Mouse (Mus musculus): ENCODE data around the gene Ripor3.
"Not testable (repeated sequence)": the region's sequence is repeated elsewhere in the genome, so short reads cannot be mapped to it uniquely, and the experiment has no call there.

Ripor3 gene

DNA sequence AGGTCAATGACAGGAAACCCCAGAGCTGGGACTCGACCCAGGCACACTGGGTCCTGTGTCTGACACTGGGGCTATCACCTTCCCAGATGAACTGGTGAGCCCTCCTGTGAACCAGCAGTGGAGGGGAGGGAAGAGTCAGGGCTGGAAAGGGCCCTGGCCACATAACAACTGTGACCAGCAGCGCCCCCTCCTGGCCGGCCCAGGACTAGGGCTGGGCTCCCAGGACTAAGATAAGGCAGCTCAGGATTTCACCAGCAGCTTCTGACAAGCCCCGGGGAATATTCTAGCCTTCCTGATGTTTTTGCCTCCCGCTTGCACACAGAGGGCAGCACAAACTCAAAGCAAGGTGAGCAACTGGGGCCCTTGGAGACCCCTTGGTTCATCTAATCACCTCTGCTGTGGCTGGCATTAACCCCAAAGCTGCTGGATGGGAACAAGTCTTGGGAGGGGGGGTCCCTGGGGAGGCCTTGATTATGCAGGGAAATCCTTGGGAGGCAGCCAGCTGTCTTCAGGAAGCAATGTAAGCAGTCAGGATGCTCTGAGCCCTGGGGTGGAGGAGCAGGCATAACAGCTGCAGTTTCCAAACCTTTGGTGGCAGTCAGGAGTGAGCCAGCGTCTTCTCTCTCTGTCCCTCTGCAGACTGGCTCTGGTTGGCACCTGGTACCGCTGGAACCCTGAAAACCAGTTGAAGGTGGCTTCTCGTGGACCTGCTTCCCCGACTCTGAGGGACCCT is at the start of gene Ripor3:
Ripor3 (minus strand) TSS at position 683 of the 733 bp plus-strand sequence.
- peak; percentile 77 for DNase-seq (ENCODE audit: low read depth)

DNA sequence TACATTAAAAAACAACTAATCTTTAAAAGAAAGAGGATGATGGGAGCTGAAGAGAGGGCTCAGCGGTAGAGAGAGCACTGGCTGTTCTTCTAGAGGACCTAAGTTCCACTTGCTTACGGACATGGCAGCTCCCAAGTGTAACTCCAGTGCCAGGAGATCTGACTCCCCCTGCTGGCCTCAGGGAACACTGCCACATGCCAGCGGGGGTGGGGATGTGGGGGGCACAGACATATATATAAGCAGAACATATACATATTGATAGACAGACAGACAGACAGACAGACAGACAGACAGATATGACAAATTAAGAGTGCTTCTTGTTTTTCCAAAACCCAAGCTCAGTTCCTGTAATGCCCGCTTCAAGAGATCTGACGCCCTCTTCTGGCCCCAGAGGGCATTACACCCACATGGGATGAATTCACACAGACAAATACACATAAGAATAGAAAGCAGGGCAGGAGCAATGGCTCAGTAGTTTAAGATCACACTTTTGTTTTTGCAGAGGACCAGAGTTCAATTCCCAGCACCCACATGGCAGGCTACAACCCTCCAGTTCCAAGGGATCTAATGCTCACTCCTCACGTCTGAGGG is 48.9 kb upstream of the Ripor3 start:
- peak; percentile 39 for DNase-seq (ENCODE audit: low read depth)

DNA sequence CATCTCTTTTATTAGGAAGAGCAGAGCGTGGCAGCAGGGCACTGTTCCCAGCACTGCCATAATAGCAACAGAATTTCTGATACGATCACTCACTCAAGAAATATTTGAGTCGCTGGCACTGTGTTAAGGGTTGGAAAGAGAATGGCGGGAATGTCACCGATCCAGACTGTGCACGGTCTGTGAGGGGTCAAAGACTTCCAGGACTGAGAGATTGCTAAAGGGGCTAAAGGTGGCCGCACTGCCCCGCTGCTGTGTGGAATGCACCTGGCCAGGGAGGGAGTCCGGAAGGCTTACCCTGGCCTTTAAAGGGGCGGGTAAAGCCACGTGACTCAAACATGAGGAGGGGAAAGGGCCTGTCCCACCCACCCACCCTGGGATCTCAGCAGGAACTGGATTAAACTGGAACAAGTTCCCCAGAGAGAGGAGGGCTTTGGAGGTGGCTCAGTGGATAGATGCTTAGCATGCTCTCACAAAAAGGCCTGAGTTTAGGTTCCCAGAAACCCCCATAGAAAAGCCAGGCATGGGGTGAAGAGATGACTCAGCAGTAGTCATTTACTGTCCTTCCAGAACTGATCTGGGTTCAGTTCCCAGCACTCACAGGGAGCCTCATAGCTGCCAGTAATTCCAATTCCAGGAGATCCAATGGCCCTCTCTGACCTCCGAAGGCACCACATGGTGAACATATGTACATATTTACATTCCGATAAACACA is 48.2 kb upstream of the Ripor3 start:
- DNase-seq (ENCODE audit: low read depth): no peak

DNA sequence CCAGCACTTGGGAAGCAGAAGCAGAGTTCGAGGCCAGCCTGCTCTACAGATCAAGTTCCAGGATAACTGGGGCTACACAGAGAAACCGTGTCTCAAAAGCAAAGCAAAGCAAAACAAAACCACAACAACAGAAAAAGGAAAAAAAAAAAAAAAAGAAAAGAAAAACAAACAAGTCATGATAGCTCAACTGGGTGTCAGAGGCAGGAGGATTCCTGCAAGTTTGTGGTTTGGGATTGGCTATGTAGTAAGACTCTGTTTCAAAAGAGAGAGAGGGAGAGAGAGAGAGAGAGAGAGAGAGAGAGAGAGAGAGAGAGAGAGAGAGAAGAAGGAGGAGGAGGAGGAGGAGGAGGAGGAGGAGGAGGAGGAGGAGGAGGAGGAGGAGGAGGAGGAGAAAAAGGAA is 47.5 kb upstream of the Ripor3 start:
- DNase-seq (ENCODE audit: low read depth): not testable (repeated sequence)

DNA sequence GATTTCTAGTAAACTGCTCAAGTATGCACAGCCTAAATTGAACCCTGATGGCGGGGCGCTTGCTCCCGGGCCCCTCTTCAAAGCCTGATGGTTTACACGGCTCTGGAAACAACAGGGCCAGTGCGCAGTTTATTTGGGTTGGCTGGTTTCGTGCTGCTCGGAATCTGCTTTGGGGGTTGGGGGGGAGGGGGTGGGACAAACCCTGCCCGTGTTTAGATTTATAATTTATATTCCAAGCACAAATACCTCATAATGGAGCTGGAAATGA is 46.2 kb upstream of the Ripor3 start:
- no peak for DNase-seq (ENCODE audit: low read depth)

DNA sequence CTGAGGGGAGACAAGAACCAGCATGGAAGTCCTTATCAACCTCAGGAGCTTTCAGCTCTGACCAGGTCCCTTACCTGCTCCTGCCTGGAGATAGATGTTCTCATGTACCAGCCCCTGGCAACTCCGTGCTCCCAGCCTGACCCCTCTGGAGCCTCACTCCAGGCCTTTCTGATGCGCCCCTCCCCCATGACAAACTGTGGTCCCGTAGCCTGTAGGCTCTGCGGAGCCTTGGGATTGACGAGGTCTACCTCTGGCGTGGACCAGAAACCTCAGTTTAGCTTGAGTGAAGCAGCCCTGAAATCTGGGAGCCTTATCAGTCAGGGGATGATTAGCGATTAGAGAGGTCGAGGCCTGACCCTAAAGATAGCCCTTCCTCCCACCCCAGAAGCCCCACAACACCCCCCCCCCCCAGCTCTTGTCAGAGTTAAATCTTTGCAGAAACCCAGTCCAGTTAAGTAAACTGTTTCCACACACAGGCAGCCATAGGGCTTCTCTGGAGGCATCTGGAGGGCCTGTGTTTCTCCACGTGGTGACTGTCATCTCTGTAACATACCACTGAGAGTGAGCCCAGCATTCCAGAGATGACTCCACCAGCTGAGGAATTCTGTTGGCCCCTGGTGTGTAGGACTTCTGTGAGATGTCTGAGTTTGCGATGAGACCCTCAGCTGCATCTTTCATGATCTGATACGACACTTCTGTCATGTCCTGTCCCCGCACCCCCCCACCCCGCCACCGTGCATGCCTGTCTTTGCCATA is 45.7 kb upstream of the Ripor3 start:
- no peak for DNase-seq (ENCODE audit: low read depth)

DNA sequence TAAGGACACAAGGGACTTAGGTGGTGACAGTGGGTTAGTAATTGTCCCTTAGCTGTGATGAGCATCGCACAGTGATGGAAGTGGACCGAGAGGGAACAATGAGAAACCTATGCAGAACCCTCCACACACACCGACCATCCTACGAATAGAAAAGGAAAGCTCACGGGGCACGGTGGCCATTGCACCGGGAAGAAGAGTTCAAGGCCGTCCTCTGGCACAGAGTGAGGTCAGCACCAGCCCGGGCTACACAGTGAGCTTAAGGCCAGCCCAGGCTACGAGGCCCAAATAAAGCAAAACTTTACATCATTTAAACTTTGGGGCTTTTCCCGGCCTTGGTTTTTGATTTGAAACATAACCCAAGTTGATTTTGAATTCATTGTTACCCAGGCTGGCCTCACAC is 43.7 kb upstream of the Ripor3 start:
- no peak for DNase-seq (ENCODE audit: low read depth)

DNA sequence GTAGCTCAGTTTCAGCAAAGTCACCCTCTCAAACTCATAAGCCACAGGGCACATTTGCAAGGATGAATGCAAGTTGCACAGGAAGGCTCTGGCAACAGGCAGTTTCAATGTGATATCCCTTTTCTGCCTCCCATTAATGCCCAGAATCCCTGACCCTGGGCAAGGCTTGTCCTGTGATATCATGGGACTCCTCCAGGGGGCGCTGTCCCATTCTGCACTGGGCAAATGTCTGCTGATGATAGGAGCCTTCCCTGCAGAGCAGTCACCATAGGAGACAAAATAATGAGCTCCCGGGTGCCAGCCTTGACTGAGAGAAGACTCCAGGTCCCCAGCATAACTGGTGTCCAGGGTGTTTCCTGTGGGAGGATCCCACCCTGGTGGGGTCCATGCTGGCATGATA is 42.3 kb upstream of the Ripor3 start:
- DNase-seq (ENCODE audit: low read depth): peak; percentile 45

DNA sequence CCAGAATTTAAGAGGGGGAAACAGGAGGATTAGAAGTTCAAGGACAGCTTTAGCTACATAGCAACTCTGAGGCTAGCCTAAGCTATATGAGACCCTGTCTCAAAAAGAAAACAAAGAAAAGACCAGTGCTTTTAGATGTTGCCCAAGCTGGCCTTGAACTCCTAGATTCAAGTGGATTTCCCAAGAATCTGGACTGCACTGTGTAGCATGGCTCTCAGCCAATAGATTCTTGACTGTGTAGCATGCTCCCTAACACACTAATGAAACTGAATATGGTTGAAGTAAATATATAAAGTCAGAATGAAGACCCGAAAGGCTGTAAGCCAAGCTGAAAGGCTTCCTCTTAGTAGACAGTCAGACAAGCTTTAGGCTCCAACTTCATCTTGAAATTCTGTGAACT is 41.7 kb upstream of the Ripor3 start:
- DNase-seq (ENCODE audit: low read depth): no peak

DNA sequence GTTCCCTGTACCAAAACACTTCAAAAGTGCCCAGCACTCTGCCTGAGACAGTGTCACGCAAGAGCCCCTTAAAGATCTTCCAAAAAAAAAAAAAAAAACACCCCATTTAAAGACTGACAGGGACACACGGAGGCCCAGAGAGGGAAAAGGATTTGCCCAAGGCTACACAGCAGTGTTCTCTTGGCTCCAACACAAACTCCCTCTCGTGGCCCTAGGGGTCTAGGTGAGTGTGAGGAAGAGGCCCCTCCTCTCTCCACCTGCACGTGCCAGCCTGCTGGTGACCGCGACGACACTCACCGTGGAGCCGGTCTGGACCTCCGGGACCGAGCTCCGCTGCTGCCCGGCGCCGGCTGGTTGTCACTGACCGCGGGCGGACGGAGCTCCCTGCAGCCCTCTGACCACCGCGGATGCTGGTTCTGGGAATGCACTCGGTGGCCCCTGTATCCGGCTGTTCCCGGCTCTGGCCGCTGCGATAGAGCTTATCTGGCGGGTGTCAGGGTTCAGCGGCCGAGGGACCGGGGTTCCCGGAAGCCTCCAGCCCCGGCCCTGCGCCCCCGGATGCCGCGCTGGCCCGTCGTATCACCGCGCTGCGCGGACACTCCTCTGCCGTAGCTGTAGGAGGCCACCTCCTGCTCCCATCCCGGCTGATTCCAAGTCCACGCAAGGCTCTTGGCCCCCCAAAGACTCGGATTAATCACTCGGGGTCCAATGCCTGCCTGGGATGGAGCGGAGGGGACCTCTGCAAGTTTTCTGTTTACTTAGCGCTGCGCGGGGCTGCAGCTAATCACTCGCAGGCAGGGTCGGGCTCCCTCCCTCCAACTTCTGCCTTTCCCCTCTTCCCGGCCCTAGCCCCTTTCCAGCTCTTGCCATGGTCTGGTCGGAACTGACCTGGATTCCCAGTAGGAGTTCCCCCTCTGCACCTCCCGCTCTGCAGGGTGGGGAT is 39.9 kb upstream of the Ripor3 start:
- DNase-seq (ENCODE audit: low read depth): peak; percentile 88

DNA sequence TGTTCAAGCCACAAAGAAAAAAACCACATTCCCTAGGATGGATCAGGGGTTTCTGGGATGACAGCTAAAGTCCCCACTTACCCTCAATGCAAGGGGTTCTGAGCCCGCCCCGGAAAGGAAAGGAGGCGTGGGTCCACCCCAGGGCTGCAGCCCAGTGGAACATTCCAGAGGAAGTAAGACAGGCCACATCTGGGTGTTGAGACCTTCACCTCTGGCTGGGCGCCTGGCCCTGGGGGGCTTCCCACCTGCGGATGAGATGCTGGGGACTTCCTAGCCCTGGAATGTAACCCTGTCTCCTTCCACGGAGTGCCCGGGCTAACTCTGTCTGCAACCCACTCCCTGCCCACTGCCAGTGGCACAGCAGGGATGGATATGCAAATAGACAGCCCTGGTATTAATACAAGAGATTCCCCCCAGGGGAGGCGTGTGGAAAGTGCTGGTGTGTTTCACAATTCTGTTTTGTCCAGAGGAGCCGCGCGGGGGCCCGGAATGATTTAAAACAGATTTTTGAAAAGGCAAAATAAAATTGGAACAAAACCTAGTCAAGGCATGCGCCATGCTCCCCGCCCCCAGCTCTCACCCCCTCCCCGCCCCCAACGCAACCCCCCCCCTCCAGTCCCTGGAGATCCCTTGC is 38.7 kb upstream of the Ripor3 start:
- peak; percentile 49 for DNase-seq (ENCODE audit: low read depth)

DNA sequence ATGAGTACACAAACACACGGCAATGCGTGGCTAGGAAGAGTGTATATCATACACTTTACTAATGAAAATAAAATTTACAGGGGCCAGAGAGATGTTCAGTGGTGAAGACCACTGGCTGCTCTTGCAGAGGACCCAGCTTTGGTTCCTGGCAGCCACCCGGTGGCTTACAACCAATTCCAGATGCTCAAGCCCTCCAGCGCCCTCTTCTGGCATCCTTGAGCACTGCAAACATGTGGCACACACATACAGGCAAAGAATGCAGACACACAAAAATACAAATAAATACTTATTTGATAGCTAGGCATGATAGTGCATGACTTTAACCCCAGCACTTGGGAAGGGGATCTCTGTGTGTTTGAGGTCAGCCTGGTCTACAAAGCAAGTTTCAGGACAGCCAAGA is 36.0 kb upstream of the Ripor3 start:
- no peak for DNase-seq (ENCODE audit: low read depth)

DNA sequence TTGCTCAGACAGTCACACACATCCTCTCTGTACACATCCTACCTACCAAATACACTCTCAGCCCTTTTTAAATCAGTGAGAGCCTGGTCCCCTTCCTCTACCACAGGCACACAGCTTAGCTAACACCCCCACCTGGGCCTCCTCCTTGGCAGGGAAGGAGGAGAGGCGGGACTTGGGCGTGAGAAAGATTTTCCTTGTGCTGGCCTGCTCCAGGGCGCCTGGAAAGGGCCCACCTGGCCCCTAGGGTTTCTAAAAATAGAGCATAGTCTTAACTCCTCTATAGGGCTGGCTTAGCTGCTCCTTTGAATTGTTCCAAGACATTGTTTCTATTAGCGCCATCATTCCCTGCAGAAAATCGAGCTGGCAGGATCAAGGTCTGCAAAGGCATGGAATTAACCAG is 35.4 kb upstream of the Ripor3 start:
- no peak for DNase-seq (ENCODE audit: low read depth)

DNA sequence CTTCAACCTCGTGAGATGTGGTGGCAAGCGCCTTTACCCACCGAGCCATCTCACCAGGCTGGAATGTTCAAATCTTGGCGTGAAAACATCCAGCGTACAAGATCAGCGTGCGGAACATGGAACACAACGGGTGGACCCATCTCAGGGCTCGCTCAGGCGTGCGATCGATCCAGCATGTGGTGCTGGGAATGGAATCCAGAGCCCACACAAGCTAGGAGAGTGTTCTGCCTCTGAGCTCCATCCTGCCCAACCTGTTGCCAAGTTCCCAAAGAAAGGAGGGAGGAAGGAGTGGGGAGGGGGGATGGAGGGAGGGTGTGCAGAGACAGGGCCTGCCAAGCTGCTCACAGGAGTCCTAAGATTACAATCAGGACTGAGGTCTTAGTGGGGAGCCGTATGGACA is 34.9 kb upstream of the Ripor3 start:
- no peak for DNase-seq (ENCODE audit: low read depth)

DNA sequence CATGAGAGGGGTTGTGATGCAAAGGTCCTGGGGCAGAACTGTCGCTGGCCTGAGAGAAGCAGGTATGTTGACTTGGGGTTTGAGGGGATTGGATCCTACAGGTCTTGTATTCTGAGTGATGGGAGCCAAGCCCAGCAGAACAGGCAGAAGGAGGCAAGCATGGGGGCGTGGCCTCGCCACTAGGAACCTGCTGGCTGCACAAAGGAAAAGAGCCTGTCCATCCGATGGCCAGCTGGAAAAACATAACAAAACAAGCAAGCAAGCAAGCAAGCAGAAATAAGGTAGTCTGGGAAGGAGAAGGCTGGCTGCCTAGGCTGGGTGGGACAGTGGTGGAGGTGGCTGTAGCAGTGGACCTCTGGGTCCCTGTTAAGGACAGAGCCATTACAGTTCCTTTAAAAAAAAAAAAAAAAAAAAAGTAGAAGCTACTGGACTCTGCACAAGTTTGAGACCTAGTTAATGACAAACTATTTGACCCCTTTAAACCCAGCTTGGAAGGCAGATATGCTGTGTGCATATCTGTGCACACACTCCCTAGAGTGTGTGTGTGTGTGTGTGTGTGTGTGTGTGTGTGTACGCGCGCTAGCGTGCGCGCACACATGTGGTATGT is 34.4 kb upstream of the Ripor3 start:
- DNase-seq (ENCODE audit: low read depth): no peak

DNA sequence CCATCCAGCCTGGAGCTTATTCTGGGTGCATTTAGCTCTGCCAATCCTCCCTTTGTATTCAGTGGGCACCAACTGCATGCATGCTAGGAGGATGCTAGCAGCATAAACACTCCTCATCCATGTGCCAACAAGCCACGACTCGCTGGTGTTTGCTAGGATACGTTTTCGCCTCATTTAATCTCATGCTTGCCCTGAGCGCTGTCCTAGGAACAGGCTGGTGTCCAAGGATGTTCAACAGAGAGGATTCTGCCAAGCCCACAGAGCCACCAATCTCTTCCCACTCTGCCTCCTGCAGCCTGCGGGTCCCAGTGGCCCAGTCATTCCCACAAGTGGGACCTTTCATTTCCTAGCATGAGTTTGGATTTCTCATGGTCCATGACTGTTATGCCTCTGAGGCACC is 31.6 kb upstream of the Ripor3 start:
- no peak for DNase-seq (ENCODE audit: low read depth)

DNA sequence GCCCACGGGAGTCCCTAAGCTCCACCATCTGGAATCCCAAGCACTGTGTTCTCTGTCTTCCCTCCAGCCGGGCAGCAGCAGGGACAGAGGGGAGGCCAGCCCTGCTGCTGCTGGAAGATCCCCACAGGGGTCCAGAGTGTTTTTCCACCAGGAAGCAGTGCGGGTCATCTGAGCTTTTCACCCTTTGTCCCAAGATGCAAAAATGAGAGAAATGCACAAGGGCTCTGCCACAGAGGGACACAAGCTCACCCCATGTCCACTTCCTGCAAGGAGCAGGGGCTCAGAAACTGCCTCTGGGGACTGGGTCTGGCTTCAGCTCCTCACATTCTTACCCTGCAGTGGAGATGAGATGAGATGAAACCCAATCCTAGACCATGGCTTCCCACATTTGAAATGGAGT is 30.3 kb upstream of the Ripor3 start:
- no peak for DNase-seq (ENCODE audit: low read depth)

DNA sequence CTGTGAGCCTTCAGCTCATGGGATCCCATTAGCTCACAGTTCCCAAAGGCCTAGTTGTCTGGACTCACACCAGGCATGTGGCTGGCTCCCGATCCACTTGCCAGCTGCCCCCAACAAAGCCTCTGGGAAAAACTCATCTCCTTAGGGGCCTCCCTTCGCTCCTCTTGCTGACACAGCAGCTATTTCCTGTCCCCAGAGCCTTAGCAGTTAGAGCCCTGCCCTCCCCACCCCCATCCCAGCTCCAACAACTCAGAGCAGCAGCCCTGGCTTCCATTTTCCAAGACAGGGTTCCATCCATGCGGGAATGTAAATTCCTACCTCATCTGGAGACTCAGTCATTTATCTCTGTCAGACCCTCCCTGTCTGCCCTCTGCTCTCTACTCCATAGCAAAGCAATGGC is 26.6 kb upstream of the Ripor3 start:
- DNase-seq (ENCODE audit: low read depth): no peak

DNA sequence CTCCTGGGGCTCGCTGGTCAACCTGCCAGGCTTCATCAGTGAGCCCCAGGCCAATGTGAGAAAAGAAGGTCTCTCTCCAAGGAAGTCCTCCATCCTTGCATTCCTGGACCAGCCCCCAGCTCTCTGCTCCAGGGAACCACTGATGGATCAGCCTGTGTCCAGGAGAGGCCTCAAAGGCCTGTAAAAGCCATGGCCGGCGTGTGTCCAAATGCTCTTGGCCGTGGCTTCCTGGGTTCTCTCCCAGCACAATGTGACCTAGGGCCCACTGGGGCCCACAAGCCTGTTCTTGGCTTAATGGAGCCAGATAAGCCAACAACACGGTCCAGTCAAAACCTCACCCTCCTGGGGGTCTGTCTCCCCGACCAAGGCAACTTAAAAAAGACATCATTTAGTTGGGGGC is 25.5 kb upstream of the Ripor3 start:
- DNase-seq (ENCODE audit: low read depth): no peak

DNA sequence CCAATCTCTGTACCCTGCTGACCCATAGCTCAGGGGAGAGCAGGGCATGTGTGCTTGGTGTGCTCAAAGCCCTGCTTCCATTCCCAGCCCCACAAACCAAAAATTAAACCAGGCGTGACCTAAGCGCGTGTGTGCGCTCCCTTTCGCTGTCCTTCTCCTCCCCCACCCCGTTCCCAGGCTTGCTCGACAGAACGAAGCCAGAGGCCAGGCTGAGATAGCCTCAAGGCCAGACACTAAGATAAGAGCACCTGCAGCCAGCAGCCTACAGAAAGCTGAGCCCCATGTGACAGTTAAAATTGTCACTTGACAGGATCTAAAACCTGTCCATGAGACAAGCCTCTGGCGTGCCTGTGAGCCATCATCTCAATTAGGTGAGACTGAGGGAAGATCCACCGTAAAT is 23.5 kb upstream of the Ripor3 start:
- DNase-seq (ENCODE audit: low read depth): no peak

DNA sequence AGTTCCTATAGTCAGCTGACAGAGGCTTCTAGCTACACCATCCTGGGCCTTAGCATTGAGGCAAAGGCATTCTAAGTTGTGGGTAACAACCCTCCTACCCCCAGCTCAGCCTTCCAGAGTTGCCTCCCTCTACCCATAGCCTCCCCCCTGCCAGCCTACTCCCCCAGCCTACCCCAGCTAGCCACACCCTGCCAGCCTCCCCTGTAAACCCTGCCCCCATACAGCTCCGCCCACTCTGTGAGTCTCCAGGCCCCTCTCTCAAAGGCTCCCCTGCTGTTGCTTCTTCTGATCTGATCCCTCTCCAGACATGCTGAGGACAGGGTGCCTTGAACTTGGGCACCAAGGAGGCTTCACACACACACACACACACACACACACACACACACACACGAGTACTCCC is 21.4 kb upstream of the Ripor3 start:
- no peak for DNase-seq (ENCODE audit: low read depth)

Data from 416B (cell line).